Mouse (Mus musculus): Measurements from ENCODE around the gene Lasp1. TPM values are rescaled to one million over a fixed set of nuclear protein-coding genes. Genes with fewer than 3 reads are reported as not detected.
A peak's percentile ranks its signal among the peaks of the same experiment; 100 is the strongest.

Lasp1 gene
- polyA plus RNA-seq, 1 experiment: 397 TPM

DNA sequence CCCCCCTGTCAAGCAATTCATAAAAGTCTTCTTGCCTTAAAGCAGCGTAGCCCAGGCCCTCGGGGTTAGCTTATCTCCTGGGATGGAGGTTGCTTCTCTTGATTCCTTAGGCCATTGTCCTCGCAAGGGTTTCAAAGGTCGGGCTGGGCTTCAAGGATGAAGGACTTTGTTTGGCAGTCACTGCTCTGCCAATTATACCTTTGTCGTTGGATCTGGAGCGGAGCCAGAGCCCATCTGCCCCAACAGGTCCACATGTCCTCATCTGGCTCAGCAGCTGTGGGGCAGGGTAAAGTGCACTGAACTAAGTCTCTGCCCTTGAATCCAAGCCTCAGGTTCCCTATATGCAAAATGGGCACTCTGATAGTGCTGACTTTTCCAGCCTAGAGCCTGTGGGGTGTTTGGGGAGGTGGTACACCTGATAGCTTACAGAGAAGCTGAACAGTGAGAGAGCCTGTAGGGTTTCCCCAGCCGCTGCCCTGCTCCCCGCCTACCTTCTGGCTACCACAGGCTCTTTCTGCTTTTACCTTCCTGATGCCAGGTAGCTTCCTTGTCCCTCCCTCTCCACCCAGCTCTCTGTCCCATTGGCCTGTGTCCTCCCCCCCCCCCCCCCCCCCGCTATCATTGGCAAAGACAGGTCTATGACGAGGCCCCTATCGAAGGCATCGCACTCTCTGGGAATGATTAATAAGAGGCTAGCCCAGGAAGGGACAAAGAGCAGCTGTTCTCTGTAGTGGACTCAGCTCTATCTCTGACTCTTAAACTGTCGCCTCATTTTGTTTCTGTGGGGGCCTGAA, 13.0 kb downstream of the Lasp1 start:
- no peaks in the 10 kb centered on the region for H3K27me3 ChIP-seq (ENCODE audit: control insufficient read depth, insufficient read depth, low read length)
- no peak for TF ChIP-seq POLR2A (IDR thresholded peaks at IDR 0.05; ENCODE audit: low read depth, low read length)
- TF ChIP-seq CTCF (IDR thresholded peaks at IDR 0.05; ENCODE audit: extremely low read depth, insufficient read length, insufficient replicate concordance, low read depth, low read length): no peak; the same call in 1 of the 2 replicates
- peaks cover 72% of the 10 kb centered on the region for H3K4me1 ChIP-seq (ENCODE audit: control insufficient read depth, insufficient read depth, insufficient read length, low read length)
- peaks cover 71% of the 10 kb centered on the region for H3K36me3 ChIP-seq (ENCODE audit: control insufficient read depth, insufficient read depth, low read length)
- peak overlapping the region; percentile 45 for H3K4me3 ChIP-seq (ENCODE audit: low read depth, low read length)
- 22% methylated on average over 13 of the region's 13 CpGs for WGBS
- H3K27ac ChIP-seq (ENCODE audit: insufficient read depth, low read depth, low read length): peak overlapping the region; percentile 98

GRCm38 (mm10) chr11:97812491-97812921, 13.7 kb downstream of the Lasp1 start:
- peaks cover 71% of the 10 kb centered on the region for H3K4me1 ChIP-seq (ENCODE audit: control insufficient read depth, insufficient read depth, insufficient read length, low read length)

GRCm38 (mm10) chr11:97813085-97813484, 14.3 kb downstream of the Lasp1 start:
- H3K27me3 ChIP-seq (ENCODE audit: control insufficient read depth, insufficient read depth, low read length): no peaks in the 10 kb centered on the region
- TF ChIP-seq POLR2A (IDR thresholded peaks at IDR 0.05; ENCODE audit: low read depth, low read length) (peak; percentile 37; the same call in 1 of the 2 replicates), CTCF (IDR thresholded peaks at IDR 0.05; ENCODE audit: extremely low read depth, insufficient read length, insufficient replicate concordance, low read depth, low read length) (no peak)
- 32% methylated on average over 7 of the region's 7 CpGs for WGBS
- H3K4me1 ChIP-seq (ENCODE audit: control insufficient read depth, insufficient read depth, insufficient read length, low read length): peaks cover 73% of the 10 kb centered on the region
- no peak overlapping the region for H3K4me3 ChIP-seq (ENCODE audit: low read depth, low read length)
- peak overlapping the region; percentile 95 for H3K27ac ChIP-seq (ENCODE audit: insufficient read depth, low read depth, low read length)
- H3K36me3 ChIP-seq (ENCODE audit: control insufficient read depth, insufficient read depth, low read length): peaks cover 69% of the 10 kb centered on the region

More at GRCm38 (mm10) chr11:97812491-97812921, 13.7 kb downstream of the Lasp1 start:
- WGBS: 19% methylated on average over 3 of the region's 3 CpGs
- Histone ChIP-seq H3K4me3 (ENCODE audit: low read depth, low read length) (peak overlapping the region; percentile 45), H3K27me3 (ENCODE audit: control insufficient read depth, insufficient read depth, low read length) (no peaks in the 10 kb centered on the region), H3K36me3 (ENCODE audit: control insufficient read depth, insufficient read depth, low read length) (peaks cover 68% of the 10 kb centered on the region), H3K27ac (ENCODE audit: insufficient read depth, low read depth, low read length) (peak overlapping the region; percentile 95)
- TF ChIP-seq POLR2A (IDR thresholded peaks at IDR 0.05; ENCODE audit: low read depth, low read length) (no peak), CTCF (IDR thresholded peaks at IDR 0.05; ENCODE audit: extremely low read depth, insufficient read length, insufficient replicate concordance, low read depth, low read length) (no peak)

DNA sequence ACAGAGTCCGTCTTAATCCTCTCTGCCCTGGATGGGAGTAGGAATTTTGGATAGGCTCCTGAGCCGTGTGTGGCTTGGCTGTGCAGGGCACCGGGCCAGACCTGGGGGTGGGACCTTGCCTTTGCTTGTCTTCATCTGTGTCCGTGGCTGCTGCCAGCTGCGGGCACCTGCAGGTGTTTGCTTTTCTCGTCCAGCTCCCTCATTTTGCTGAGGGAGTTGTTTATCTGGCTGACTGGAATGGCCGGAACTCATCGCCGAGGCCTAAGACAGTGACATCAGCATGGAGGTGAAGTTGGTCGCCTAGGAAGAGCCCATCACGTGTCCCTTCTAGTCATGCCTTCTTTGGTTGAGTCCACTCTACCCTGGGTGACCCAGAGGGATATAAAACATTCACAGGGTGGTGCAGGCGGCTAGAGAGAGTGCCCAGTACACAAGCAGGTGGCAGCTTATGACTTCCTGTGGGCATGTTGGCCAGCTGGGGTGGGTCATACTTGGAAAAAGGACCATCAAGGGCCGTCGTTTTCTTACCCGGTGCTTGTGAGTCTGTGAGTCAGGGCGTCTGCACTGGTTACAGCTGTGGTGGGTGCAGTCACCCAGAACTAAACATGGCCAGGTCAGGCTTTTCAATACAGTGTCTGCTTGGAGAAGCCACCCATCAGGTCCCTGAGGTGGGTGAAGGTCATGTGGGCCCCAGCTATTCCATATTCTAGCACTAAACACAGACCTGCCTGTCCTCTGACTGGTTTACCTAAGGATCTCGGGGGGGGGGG, 15.1 kb downstream of the Lasp1 start:
- TF ChIP-seq POLR2A (IDR thresholded peaks at IDR 0.05; ENCODE audit: low read depth, low read length) (no peak), CTCF (IDR thresholded peaks at IDR 0.05; ENCODE audit: extremely low read depth, insufficient read length, insufficient replicate concordance, low read depth, low read length) (no peak)
- Histone ChIP-seq H3K27ac (ENCODE audit: insufficient read depth, low read depth, low read length) (peak overlapping the region; percentile 95), H3K4me1 (ENCODE audit: control insufficient read depth, insufficient read depth, insufficient read length, low read length) (peaks cover 73% of the 10 kb centered on the region), H3K4me3 (ENCODE audit: low read depth, low read length) (no peak overlapping the region), H3K36me3 (ENCODE audit: control insufficient read depth, insufficient read depth, low read length) (peaks cover 65% of the 10 kb centered on the region), H3K27me3 (ENCODE audit: control insufficient read depth, insufficient read depth, low read length) (no peaks in the 10 kb centered on the region)
- 22% methylated on average over 17 of the region's 17 CpGs for WGBS

- H3K4me3 ChIP-seq (ENCODE audit: low read depth, low read length): no peak overlapping the region
- H3K27ac ChIP-seq (ENCODE audit: insufficient read depth, low read depth, low read length): peak overlapping the region; percentile 5; the same call in 1 of the 2 replicates
- no peaks in the 10 kb centered on the region for H3K27me3 ChIP-seq (ENCODE audit: control insufficient read depth, insufficient read depth, low read length)
- 76% methylated on average over 11 of the region's 11 CpGs for WGBS
- TF ChIP-seq POLR2A (IDR thresholded peaks at IDR 0.05; ENCODE audit: low read depth, low read length) (no peak), CTCF (IDR thresholded peaks at IDR 0.05; ENCODE audit: extremely low read depth, insufficient read length, insufficient replicate concordance, low read depth, low read length) (no peak)
- H3K36me3 ChIP-seq (ENCODE audit: control insufficient read depth, insufficient read depth, low read length): peaks cover 61% of the 10 kb centered on the region
- peaks cover 74% of the 10 kb centered on the region for H3K4me1 ChIP-seq (ENCODE audit: control insufficient read depth, insufficient read depth, insufficient read length, low read length)
Measured at GRCm38 (mm10) chr11:97815736-97816135, 16.9 kb downstream of the Lasp1 start.

- no peak overlapping the region for H3K4me3 ChIP-seq (ENCODE audit: low read depth, low read length)
- 62% methylated on average over 5 of the region's 5 CpGs for WGBS
- no peak for TF ChIP-seq POLR2A (IDR thresholded peaks at IDR 0.05; ENCODE audit: low read depth, low read length)
- peaks cover 73% of the 10 kb centered on the region for H3K4me1 ChIP-seq (ENCODE audit: control insufficient read depth, insufficient read depth, insufficient read length, low read length)
- peaks cover 59% of the 10 kb centered on the region for H3K36me3 ChIP-seq (ENCODE audit: control insufficient read depth, insufficient read depth, low read length)
- H3K27me3 ChIP-seq (ENCODE audit: control insufficient read depth, insufficient read depth, low read length): no peaks in the 10 kb centered on the region
- H3K27ac ChIP-seq (ENCODE audit: insufficient read depth, low read depth, low read length): no peak overlapping the region
Measured at GRCm38 (mm10) chr11:97816176-97816575, 17.4 kb downstream of the Lasp1 start.

GRCm38 (mm10) chr11:97816916-97817315, 18.1 kb downstream of the Lasp1 start:
- Histone ChIP-seq H3K4me1 (ENCODE audit: control insufficient read depth, insufficient read depth, insufficient read length, low read length) (peaks cover 78% of the 10 kb centered on the region), H3K27me3 (ENCODE audit: control insufficient read depth, insufficient read depth, low read length) (no peaks in the 10 kb centered on the region), H3K27ac (ENCODE audit: insufficient read depth, low read depth, low read length) (peak overlapping the region; percentile 87), H3K4me3 (ENCODE audit: low read depth, low read length) (no peak overlapping the region), H3K36me3 (ENCODE audit: control insufficient read depth, insufficient read depth, low read length) (peaks cover 63% of the 10 kb centered on the region)
- TF ChIP-seq CTCF (IDR thresholded peaks at IDR 0.05; ENCODE audit: extremely low read depth, insufficient read length, insufficient replicate concordance, low read depth, low read length) (no peak), POLR2A (IDR thresholded peaks at IDR 0.05; ENCODE audit: low read depth, low read length) (no peak)
- 28% methylated on average over 9 of the region's 9 CpGs for WGBS

Measured in small intestine, adult 2 months (tissue).